ENCODE assay signal across 1 mouse cellular context in the genomic region with DNA sequence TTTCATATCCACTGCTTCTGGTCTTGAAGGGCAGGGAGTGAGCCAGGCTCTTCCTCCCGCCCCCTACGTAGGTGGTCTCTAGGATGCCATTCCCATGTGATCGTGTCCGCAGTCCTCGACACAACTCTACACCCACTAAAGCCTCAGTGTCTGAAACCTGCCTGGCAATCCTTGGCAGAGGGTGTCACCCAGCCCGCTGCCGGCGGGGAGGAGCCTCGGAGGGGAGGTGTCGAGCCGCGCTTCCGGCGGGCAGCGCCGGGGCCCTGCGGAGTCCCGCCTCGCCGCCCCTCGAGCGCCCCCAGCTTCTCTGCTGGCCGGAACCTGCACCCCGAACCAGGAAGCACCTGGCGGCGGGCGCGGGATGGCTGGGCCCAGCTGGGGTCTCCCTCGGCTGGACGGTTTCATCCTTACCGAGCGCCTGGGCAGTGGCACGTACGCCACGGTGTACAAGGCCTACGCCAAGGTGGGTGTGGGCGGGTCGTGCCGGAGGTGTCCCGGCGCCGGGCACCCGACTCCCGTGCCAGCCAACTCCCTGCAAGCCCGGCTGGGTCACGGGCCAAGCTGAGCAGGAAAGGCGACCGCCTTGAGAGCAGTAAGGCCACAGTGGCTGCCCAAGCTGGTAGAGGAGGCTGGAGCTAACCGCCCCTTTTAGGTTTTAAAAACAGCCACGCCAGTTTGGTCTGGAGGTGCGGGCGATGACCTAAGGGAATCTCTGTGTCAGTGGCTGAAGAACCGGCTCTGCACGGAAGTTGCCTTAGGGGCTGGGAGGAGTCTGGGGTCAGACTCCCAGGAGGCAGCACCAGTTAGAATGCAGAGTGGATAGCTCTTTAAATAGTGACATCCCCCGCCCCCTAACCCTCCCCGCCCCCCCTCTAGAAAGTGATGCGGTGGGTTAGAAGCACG.
TF ChIP-seq lines count a peak whose summit lies in the region.

A gene (plus strand): TSS at position 229 of the 903 bp plus-strand sequence.

TF ChIP-seq in CH12.LX, 34 proteins besides CTCF, POLR2A, EP300 and RAD21:
- TF ChIP-seq MAX (IDR thresholded peaks at IDR 0.05; ENCODE audit: low read length), result no peak
- no peak for TF ChIP-seq JUND (conservative IDR thresholded peaks at IDR 0.05; ENCODE audit: low read depth, low read length)
- no peak for TF ChIP-seq JUN (IDR thresholded peaks at IDR 0.05; ENCODE audit: insufficient read depth, low read depth, low read length)
- TF ChIP-seq HCFC1 (IDR thresholded peaks at IDR 0.05; ENCODE audit: low read depth, low read length), result peak; percentile 60; the same call in 1 of the 2 replicates
- peak; percentile 88 for TF ChIP-seq ELF1 (IDR thresholded peaks at IDR 0.05; ENCODE audit: low read depth, low read length)
- TF ChIP-seq ZNF384 (IDR thresholded peaks at IDR 0.05; ENCODE audit: low read depth, low read length), result no peak
- TF ChIP-seq MEF2A (IDR thresholded peaks at IDR 0.05; ENCODE audit: borderline replicate concordance, low read depth, low read length), result no peak; the same call in 1 of the 2 replicates
- no peak for TF ChIP-seq USF1 (IDR thresholded peaks at IDR 0.05; ENCODE audit: low read depth, low read length)
- no peak for TF ChIP-seq RCOR1 (conservative IDR thresholded peaks at IDR 0.05; ENCODE audit: low read depth, low read length)
- no peak for TF ChIP-seq GABPA (IDR thresholded peaks at IDR 0.05; ENCODE audit: insufficient replicate concordance, low read depth, low read length)
- TF ChIP-seq NELFE (IDR thresholded peaks at IDR 0.05; ENCODE audit: low read depth, low read length), result no peak; the same call in 1 of the 2 replicates
- TF ChIP-seq MYC (IDR thresholded peaks at IDR 0.05; ENCODE audit: low read depth, low read length), result no peak
- peak; percentile 75 for TF ChIP-seq SIN3A (IDR thresholded peaks at IDR 0.05; ENCODE audit: low read length)
- no peak for TF ChIP-seq ZC3H11A (IDR thresholded peaks at IDR 0.05; ENCODE audit: low read depth, low read length)
- no peak; the same call in 1 of the 2 replicates for TF ChIP-seq SMC3 (IDR thresholded peaks at IDR 0.05; ENCODE audit: low read depth, low read length)
- no peak for TF ChIP-seq E2F4 (IDR thresholded peaks at IDR 0.05; ENCODE audit: insufficient replicate concordance, low read depth, low read length)
- 0 out of 2 replicates have a peak, but pooled peaks have one; percentile 14 for TF ChIP-seq ETS1 (conservative IDR thresholded peaks at IDR 0.05; ENCODE audit: low read depth, low read length)
- TF ChIP-seq USF2 (conservative IDR thresholded peaks at IDR 0.05; ENCODE audit: low read depth, low read length), result no peak
- TF ChIP-seq POLR2AphosphoS2 (IDR thresholded peaks at IDR 0.05; ENCODE audit: low read depth, low read length), result no peak
- no peak; the same call in 1 of the 2 replicates for TF ChIP-seq CHD2 (IDR thresholded peaks at IDR 0.05; ENCODE audit: low read length)
- peak; percentile 69 for TF ChIP-seq BHLHE40 (IDR thresholded peaks at IDR 0.05; ENCODE audit: low read depth, low read length)
- no peak for TF ChIP-seq PAX5 (IDR thresholded peaks at IDR 0.05; ENCODE audit: low read length)
- TF ChIP-seq CHD1 (IDR thresholded peaks at IDR 0.05; ENCODE audit: low read depth, low read length), result no peak
- peak; percentile 63 for TF ChIP-seq TCF12 (IDR thresholded peaks at IDR 0.05; ENCODE audit: low read depth, low read length)
- no peak for TF ChIP-seq UBTF (IDR thresholded peaks at IDR 0.05; ENCODE audit: low read depth, low read length)
- no peak for TF ChIP-seq MAFK (IDR thresholded peaks at IDR 0.05; ENCODE audit: insufficient replicate concordance, low read length)
- no peak; the same call in 1 of the 2 replicates for TF ChIP-seq MAZ (IDR thresholded peaks at IDR 0.05; ENCODE audit: low read depth, low read length)
- 0 out of 2 replicates have a peak, but pooled peaks have one; percentile 23 for TF ChIP-seq TBP (conservative IDR thresholded peaks at IDR 0.05; ENCODE audit: low read depth, low read length)
- 0 out of 2 replicates have a peak, but pooled peaks have one; percentile 9 for TF ChIP-seq NRF1 (IDR thresholded peaks at IDR 0.05; ENCODE audit: low read depth, low read length)
- TF ChIP-seq KAT2A (IDR thresholded peaks at IDR 0.05; ENCODE audit: insufficient replicate concordance, low read length), result no peak
- TF ChIP-seq IRF4 (IDR thresholded peaks at IDR 0.05; ENCODE audit: low read depth, low read length), result peak; percentile 60; the same call in 1 of the 2 replicates
- TF ChIP-seq MXI1 (IDR thresholded peaks at IDR 0.05; ENCODE audit: low read depth, low read length), result peak; percentile 65
- no peak for TF ChIP-seq ZKSCAN1 (IDR thresholded peaks at IDR 0.05; ENCODE audit: borderline replicate concordance, low read depth, low read length)
- no peak for TF ChIP-seq ZMIZ1 (IDR thresholded peaks at IDR 0.05; ENCODE audit: low read depth, low read length)
